Mouse (Mus musculus): Measurements from ENCODE around the gene Tnfrsf13b. TPM values are rescaled to one million over a fixed set of nuclear protein-coding genes. Genes with fewer than 3 reads are reported as not detected.
A peak's percentile ranks its signal among the peaks of the same experiment; 100 is the strongest.
"Not testable (repeated sequence)": the region's sequence is repeated elsewhere in the genome, so short reads cannot be mapped to it uniquely, and the experiment has no call there.

Tnfrsf13b gene
- polyA plus RNA-seq, 1 experiment from 2014 or later: 55.0 TPM

- WGBS (ENCODE audit: missing documents): 57% methylated on average over 8 of the region's 8 CpGs
- Histone ChIP-seq H3K36me3 (ENCODE audit: inconsistent target) (no peaks in the 10 kb centered on the region), H3K4me3 (ENCODE audit: inconsistent target) (no peak overlapping the region), H3K27ac (no peak overlapping the region), H3K79me2 (ENCODE audit: inconsistent target) (no peaks in the 10 kb centered on the region)
Measured at GRCm38 (mm10) chr11:61112323-61112995, 14.1 kb upstream of the Tnfrsf13b start.

DNA sequence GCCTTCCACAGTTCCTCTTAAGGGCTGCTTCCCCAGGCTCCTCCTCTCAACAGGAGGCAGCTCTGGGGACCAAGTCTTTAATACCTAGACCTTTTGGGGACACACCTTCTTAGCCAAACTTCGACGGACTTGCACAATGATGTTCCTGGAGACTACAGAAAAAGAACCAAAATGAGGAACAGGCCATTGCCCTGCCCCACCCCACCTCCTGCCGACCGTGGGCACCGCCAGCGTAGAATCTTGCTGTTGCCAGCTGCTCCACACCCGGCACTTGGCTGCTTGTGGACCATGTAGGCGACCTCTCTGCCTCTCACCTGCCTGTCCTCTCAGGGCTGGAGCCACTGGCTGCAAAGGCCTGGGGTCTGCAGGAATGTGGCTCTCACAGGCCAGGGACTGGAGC is 10.3 kb upstream of the Tnfrsf13b start:
- no peaks in the 10 kb centered on the region for H3K79me2 ChIP-seq (ENCODE audit: inconsistent target)
- 5% methylated on average over 8 of the region's 8 CpGs for WGBS (ENCODE audit: missing documents)
- H3K36me3 ChIP-seq (ENCODE audit: inconsistent target): no peaks in the 10 kb centered on the region
- 0 out of 2 replicates have a peak overlapping the region, but pooled peaks have one; percentile 4 for H3K27ac ChIP-seq
- H3K4me3 ChIP-seq (ENCODE audit: inconsistent target): no peak overlapping the region

GRCm38 (mm10) chr11:61119996-61120583 is 6.5 kb upstream of the Tnfrsf13b start:
- Histone ChIP-seq H3K79me2 (ENCODE audit: inconsistent target) (no peaks in the 10 kb centered on the region), H3K4me3 (ENCODE audit: inconsistent target) (no peak overlapping the region), H3K36me3 (ENCODE audit: inconsistent target) (no peaks in the 10 kb centered on the region), H3K27ac (no peak overlapping the region)
- 93% methylated on average over 3 of the region's 3 CpGs for WGBS (ENCODE audit: missing documents)

- no peak overlapping the region for H3K27ac ChIP-seq
- H3K36me3 ChIP-seq (ENCODE audit: inconsistent target): no peaks in the 10 kb centered on the region
- no peaks in the 10 kb centered on the region for H3K79me2 ChIP-seq (ENCODE audit: inconsistent target)
- no peak overlapping the region for H3K4me3 ChIP-seq (ENCODE audit: inconsistent target)
- over 99% methylated on average over 9 of the region's 9 CpGs for WGBS (ENCODE audit: missing documents)
Measured at GRCm38 (mm10) chr11:61122283-61122768, 4.2 kb upstream of the Tnfrsf13b start.

DNA sequence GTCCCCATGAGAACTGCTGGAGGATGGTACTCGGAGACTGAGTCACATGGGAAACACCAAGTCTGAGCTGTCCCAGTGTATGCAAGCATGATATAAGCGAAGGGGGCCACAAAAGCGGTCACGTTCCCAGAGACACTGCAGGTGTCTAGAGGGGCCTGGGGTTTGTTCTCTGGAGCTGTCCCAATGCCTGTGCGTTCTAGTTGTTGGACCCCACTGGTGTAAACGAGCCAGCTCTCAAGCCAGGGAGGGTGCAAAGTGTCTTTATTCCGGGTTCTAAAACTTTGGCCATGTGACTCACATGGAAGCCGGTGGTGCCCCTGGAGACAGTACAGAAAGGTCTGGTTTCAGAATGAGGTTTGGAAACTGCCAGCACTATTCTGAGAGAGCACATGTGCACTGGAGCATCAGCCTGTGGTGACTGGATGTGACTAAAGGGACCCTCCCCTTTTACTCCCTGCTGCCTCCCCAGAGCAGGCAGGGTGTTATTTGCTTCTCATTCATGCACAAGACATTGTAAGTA is 3.7 kb upstream of the Tnfrsf13b start:
- Histone ChIP-seq H3K27ac (no peak overlapping the region), H3K36me3 (ENCODE audit: inconsistent target) (no peaks in the 10 kb centered on the region), H3K4me3 (ENCODE audit: inconsistent target) (no peak overlapping the region), H3K79me2 (ENCODE audit: inconsistent target) (no peaks in the 10 kb centered on the region)
- WGBS (ENCODE audit: missing documents): 94% methylated on average over 8 of the region's 8 CpGs

DNA sequence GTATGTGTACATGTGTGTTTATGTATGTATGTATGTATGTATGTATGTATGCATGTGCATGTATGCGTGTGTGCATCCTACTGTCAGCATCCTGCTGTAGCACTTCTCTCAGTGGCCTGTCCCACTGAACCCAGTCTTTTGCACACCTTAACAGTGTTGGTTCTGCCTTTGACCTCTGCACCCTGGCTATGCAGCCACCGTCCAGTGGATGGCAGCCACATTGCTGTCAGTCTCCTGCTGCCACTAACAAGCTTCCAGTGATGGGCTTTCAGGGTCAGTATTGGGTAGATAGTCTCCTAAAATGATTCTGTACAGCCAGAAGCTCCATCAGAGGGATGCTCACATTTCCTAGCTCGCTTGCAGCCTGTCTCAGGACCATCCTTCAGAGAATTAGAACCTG is 2.7 kb upstream of the Tnfrsf13b start:
- 88% methylated on average over 3 of the region's 3 CpGs for WGBS (ENCODE audit: missing documents)
- no peak overlapping the region for H3K4me3 ChIP-seq (ENCODE audit: inconsistent target)
- H3K79me2 ChIP-seq (ENCODE audit: inconsistent target): no peaks in the 10 kb centered on the region
- no peak overlapping the region for H3K27ac ChIP-seq
- H3K36me3 ChIP-seq (ENCODE audit: inconsistent target): no peaks in the 10 kb centered on the region

DNA sequence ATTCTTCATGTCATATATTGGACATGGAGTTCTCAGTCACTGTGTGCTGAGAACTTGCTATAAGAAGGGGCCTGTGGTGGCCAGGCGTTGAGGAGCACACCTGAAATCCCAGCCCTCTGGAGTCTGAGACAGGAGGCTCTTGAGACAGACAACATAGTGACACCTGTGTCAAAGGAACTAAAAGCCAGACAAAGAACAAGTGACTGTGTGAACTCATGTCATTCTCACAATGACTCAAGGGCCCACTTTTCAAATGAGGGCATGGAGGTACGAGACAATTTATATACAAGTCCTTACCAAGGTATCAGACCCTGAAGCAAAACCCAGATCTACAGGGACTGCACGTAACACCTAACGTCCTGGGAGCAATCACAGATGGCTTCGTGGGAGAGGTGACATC is 585 bp upstream of the Tnfrsf13b start:
- 90% methylated on average over 5 of the region's 5 CpGs for whole genome bisulfite sequencing (ENCODE audit: missing documents)
- Histone ChIP-seq H3K27ac (no peak overlapping the region), H3K36me3 (ENCODE audit: inconsistent target) (no peaks in the 10 kb centered on the region), H3K79me2 (ENCODE audit: inconsistent target) (no peaks in the 10 kb centered on the region), H3K4me3 (ENCODE audit: inconsistent target) (no peak overlapping the region)

- H3K79me2 ChIP-seq (ENCODE audit: inconsistent target): no peaks in the 10 kb centered on the region
- no peak overlapping the region for H3K27ac ChIP-seq
- no peak overlapping the region for H3K4me3 ChIP-seq (ENCODE audit: inconsistent target)
- H3K36me3 ChIP-seq (ENCODE audit: inconsistent target): no peaks in the 10 kb centered on the region
- 95% methylated on average over 8 of the region's 8 CpGs for WGBS (ENCODE audit: missing documents)
Measured at GRCm38 (mm10) chr11:61127421-61128055, 983 bp downstream of the Tnfrsf13b start.

- H3K36me3 ChIP-seq (ENCODE audit: inconsistent target): no peaks in the 10 kb centered on the region
- no peak overlapping the region for H3K4me3 ChIP-seq (ENCODE audit: inconsistent target)
- H3K79me2 ChIP-seq (ENCODE audit: inconsistent target): no peaks in the 10 kb centered on the region
- no peak overlapping the region for H3K27ac ChIP-seq
- 64% methylated on average over 10 of the region's 10 CpGs for WGBS (ENCODE audit: missing documents)
Measured at GRCm38 (mm10) chr11:61129305-61129704, 2.8 kb downstream of the Tnfrsf13b start.

- H3K4me3 ChIP-seq (ENCODE audit: inconsistent target); H3K27ac ChIP-seq; H3K79me2 ChIP-seq (ENCODE audit: inconsistent target); H3K36me3 ChIP-seq (ENCODE audit: inconsistent target): not testable (repeated sequence)
- 62% methylated on average over 4 of the region's 4 CpGs for WGBS (ENCODE audit: missing documents)
Measured at GRCm38 (mm10) chr11:61130646-61131045, 4.1 kb downstream of the Tnfrsf13b start.

DNA sequence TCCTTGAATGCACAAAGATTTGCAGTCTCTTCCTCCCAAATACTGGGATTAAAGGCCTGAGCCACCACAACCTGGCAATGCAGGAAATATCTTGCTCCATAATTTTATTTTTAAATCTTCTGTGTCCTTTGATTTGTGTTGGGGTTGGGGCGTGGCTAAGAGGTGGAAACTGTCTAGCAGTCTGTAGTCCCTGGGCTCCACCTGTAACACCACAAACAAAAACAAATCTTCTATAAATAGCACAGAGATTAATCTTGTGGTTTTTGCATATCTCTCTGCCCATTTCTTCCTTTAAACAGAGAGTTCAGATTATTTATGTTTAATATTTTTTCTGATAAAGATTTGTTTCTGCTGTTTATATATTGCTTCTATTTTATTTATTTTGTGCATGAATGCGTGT is 6.4 kb downstream of the Tnfrsf13b start:
- Histone ChIP-seq H3K79me2 (ENCODE audit: inconsistent target) (no peaks in the 10 kb centered on the region), H3K4me3 (ENCODE audit: inconsistent target) (no peak overlapping the region), H3K36me3 (ENCODE audit: inconsistent target) (no peaks in the 10 kb centered on the region), H3K27ac (no peak overlapping the region)
- WGBS (ENCODE audit: missing documents): 100% methylated on average over 2 of the region's 2 CpGs

GRCm38 (mm10) chr11:61141693-61142092 is 15.1 kb downstream of the Tnfrsf13b start:
- H3K79me2 ChIP-seq (ENCODE audit: inconsistent target): peaks cover 31% of the 10 kb centered on the region
- 0 out of 2 replicates have a peak, but pooled peaks cover 4% of the 10 kb centered on the region for H3K36me3 ChIP-seq (ENCODE audit: inconsistent target)
- WGBS (ENCODE audit: missing documents): 97% methylated on average over 2 of the region's 2 CpGs
- H3K27ac ChIP-seq: no peak overlapping the region
- no peak overlapping the region for H3K4me3 ChIP-seq (ENCODE audit: inconsistent target)

GRCm38 (mm10) chr11:61142262-61142661 is 15.7 kb downstream of the Tnfrsf13b start:
- 3% methylated on average over 3 of the region's 3 CpGs for WGBS (ENCODE audit: missing documents)
- H3K27ac ChIP-seq: peak overlapping the region; percentile 87
- 0 out of 2 replicates have a peak, but pooled peaks cover 8% of the 10 kb centered on the region for H3K36me3 ChIP-seq (ENCODE audit: inconsistent target)
- peaks cover 31% of the 10 kb centered on the region for H3K79me2 ChIP-seq (ENCODE audit: inconsistent target)
- H3K4me3 ChIP-seq (ENCODE audit: inconsistent target): peak overlapping the region; percentile 76

GRCm38 (mm10) chr11:61142941-61143530 is 16.5 kb downstream of the Tnfrsf13b start:
- peak overlapping the region; percentile 87 for H3K27ac ChIP-seq
- H3K36me3 ChIP-seq (ENCODE audit: inconsistent target): 0 out of 2 replicates have a peak, but pooled peaks cover 8% of the 10 kb centered on the region
- H3K4me3 ChIP-seq (ENCODE audit: inconsistent target): peak overlapping the region; percentile 76
- 4% methylated on average over 6 of the region's 6 CpGs for WGBS (ENCODE audit: missing documents)
- peaks cover 31% of the 10 kb centered on the region for H3K79me2 ChIP-seq (ENCODE audit: inconsistent target)

Data from macrophage (primary cell).